ENCODE assay signal across 11 mouse cellular contexts in the genomic region with DNA sequence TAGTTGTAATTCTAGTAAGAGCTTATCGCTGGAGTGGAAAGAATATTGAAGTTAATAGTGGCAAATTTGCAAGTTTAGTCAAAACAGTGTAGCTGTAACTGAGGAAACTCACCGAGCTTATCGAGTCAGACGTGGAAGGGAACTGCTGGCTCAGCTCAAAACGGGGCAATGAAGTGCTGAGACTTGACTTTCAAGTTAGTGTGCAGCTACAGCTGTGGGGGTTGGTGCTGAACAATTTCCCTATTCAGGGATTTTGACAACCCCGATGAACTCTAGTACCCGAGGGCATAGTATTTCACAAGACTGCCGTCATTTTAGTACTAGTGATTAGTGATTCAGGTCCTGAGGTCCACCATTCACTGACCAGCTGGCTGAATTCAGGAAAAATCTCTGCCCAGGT. TPM values are rescaled to one million over a fixed set of nuclear protein-coding genes. Genes with fewer than 3 reads are reported as not detected.
DNase-seq lines count a peak whose midpoint lies in the region; ATAC-seq and TF ChIP-seq lines count a peak whose summit lies in the region.
"Had no signal": no experiment of that assay in that cellular context is flagged by ENCODE, and none has a peak within 500 bp of the region (broad histone marks: within the 10 kb centered on the region; RNA-seq: fewer than 3 reads in every experiment).

No protein-coding gene starts in this region.

- no peak for TF ChIP-seq POLR2A in cortical plate, adult 2 months (IDR thresholded peaks at IDR 0.05; ENCODE audit: extremely low read depth, insufficient read depth, low read length)

- no peaks in the 10 kb centered on the region for H3K9me3 ChIP-seq in liver, embryonic 13.5 days (replicated peaks)
- H3K9me3 ChIP-seq in liver, embryonic 12.5 days (replicated peaks), result no peaks in the 10 kb centered on the region
- H3K9me3 ChIP-seq in liver, embryonic 16.5 days (replicated peaks; ENCODE audit: control insufficient read depth, low read length), result no peaks in the 10 kb centered on the region
- H3K9me3 ChIP-seq in midbrain, embryonic 14.5 days (ENCODE audit: control insufficient read depth, low read length), result no peaks in the 10 kb centered on the region
- H3K9me3 ChIP-seq: embryonic facial prominence, embryonic 15.5 days; heart, embryonic 15.5 days had no signal

- DNase-seq in gastrocnemius, adult 18-20 months (ENCODE audit: low spot score), result peak; percentile 7
- no peak for DNase-seq in gastrocnemius, postnatal 36 days
- no peak for DNase-seq in liver, embryonic 13.5 days
- no peak for DNase-seq in urinary bladder, postnatal 10 days (ENCODE audit: low spot score)
- no peak for DNase-seq in midbrain, embryonic 14.5 days
- DNase-seq: right cerebral cortex, postnatal 25 days had no signal

- no peak overlapping the region for H3K9ac ChIP-seq in liver, embryonic 13.5 days
- H3K9ac ChIP-seq in liver, embryonic 12.5 days, result no peak overlapping the region
- H3K9ac ChIP-seq in liver, embryonic 16.5 days (ENCODE audit: low read depth, low read length), result no peak overlapping the region
- no peak overlapping the region for H3K9ac ChIP-seq in midbrain, embryonic 14.5 days (replicated peaks; ENCODE audit: low read length)
- H3K9ac ChIP-seq: embryonic facial prominence, embryonic 15.5 days; heart, embryonic 15.5 days had no signal

- TF ChIP-seq CTCF in cortical plate, adult 2 months (IDR thresholded peaks at IDR 0.05; ENCODE audit: extremely low read depth, insufficient read depth, low read length), result no peak

- no peaks in the 10 kb centered on the region for H3K27me3 ChIP-seq in liver, embryonic 13.5 days
- no peaks in the 10 kb centered on the region for H3K27me3 ChIP-seq in liver, embryonic 12.5 days (replicated peaks)
- H3K27me3 ChIP-seq in liver, embryonic 16.5 days (ENCODE audit: control insufficient read depth, insufficient read depth, low read depth, low read length), result no peaks in the 10 kb centered on the region
- no peaks in the 10 kb centered on the region for H3K27me3 ChIP-seq in midbrain, embryonic 14.5 days (ENCODE audit: control insufficient read depth, insufficient read depth, low read length)
- H3K27me3 ChIP-seq: embryonic facial prominence, embryonic 15.5 days; heart, embryonic 15.5 days had no signal

- H3K27ac ChIP-seq in liver, embryonic 13.5 days, result no peak overlapping the region
- H3K27ac ChIP-seq in liver, embryonic 12.5 days, result no peak overlapping the region
- H3K27ac ChIP-seq in cortical plate, adult 2 months (ENCODE audit: insufficient read depth, low read length), result peak overlapping the region; percentile 39; the same call in 1 of the 2 replicates
- H3K27ac ChIP-seq in liver, embryonic 16.5 days (ENCODE audit: low read length), result no peak overlapping the region
- no peak overlapping the region for H3K27ac ChIP-seq in midbrain, embryonic 14.5 days (replicated peaks; ENCODE audit: low read depth, low read length)
- H3K27ac ChIP-seq: embryonic facial prominence, embryonic 15.5 days; heart, embryonic 15.5 days had no signal

- peaks cover 38% of the 10 kb centered on the region for H3K36me3 ChIP-seq in liver, embryonic 13.5 days
- peaks cover 59% of the 10 kb centered on the region for H3K36me3 ChIP-seq in liver, embryonic 12.5 days
- H3K36me3 ChIP-seq in liver, embryonic 16.5 days (ENCODE audit: control insufficient read depth, insufficient read depth), result peaks cover 4% of the 10 kb centered on the region
- peaks cover 77% of the 10 kb centered on the region for H3K36me3 ChIP-seq in midbrain, embryonic 14.5 days (ENCODE audit: control insufficient read depth, insufficient read depth, low read length)

- H3K4me2 ChIP-seq in liver, embryonic 13.5 days, result no peak overlapping the region
- no peak overlapping the region for H3K4me2 ChIP-seq in liver, embryonic 12.5 days
- no peak overlapping the region for H3K4me2 ChIP-seq in liver, embryonic 16.5 days (ENCODE audit: low read depth, low read length)
- no peak overlapping the region for H3K4me2 ChIP-seq in midbrain, embryonic 14.5 days (ENCODE audit: low read length)
- H3K4me2 ChIP-seq: embryonic facial prominence, embryonic 15.5 days; heart, embryonic 15.5 days had no signal

- intact Hi-C loops in gastrocnemius, postnatal 36 days (cut with DNase I), result no loop called here

- 77% methylated on average over 8 of the region's 8 CpGs for WGBS in liver, embryonic 13.5 days (ENCODE audit: insufficient replicate concordance)
- whole genome bisulfite sequencing in liver, embryonic 12.5 days (ENCODE audit: insufficient replicate concordance), result 80% methylated on average over 8 of the region's 8 CpGs
- WGBS in liver, embryonic 16.5 days (ENCODE audit: insufficient replicate concordance), result 69% methylated on average over 8 of the region's 8 CpGs
- 91% methylated on average over 8 of the region's 8 CpGs for WGBS in midbrain, embryonic 14.5 days

- ATAC-seq in liver, embryonic 13.5 days (ENCODE audit: low read depth), result peak; percentile 34; the same call in 1 of the 2 replicates
- ATAC-seq in liver, embryonic 12.5 days, result no peak
- peak; percentile 54 for ATAC-seq in liver, embryonic 16.5 days (ENCODE audit: low read depth)
- no peak for ATAC-seq in midbrain, embryonic 14.5 days (ENCODE audit: low FRiP score, low TSS enrichment)

- H3K4me3 ChIP-seq in liver, embryonic 13.5 days (replicated peaks), result no peak overlapping the region
- H3K4me3 ChIP-seq in liver, embryonic 12.5 days, result no peak overlapping the region
- no peak overlapping the region for H3K4me3 ChIP-seq in cortical plate, adult 2 months (ENCODE audit: insufficient read depth, low read length)
- no peak overlapping the region for H3K4me3 ChIP-seq in liver, embryonic 16.5 days (ENCODE audit: low read depth, low read length)
- no peak overlapping the region for H3K4me3 ChIP-seq in midbrain, embryonic 14.5 days (replicated peaks; ENCODE audit: low read depth, low read length)
- H3K4me3 ChIP-seq: embryonic facial prominence, embryonic 15.5 days; heart, embryonic 15.5 days had no signal

- no peaks in the 10 kb centered on the region for H3K4me1 ChIP-seq in liver, embryonic 13.5 days (replicated peaks)
- no peaks in the 10 kb centered on the region for H3K4me1 ChIP-seq in liver, embryonic 12.5 days
- H3K4me1 ChIP-seq in cortical plate, adult 2 months (ENCODE audit: control insufficient read depth, insufficient read depth, low read length), result no peaks in the 10 kb centered on the region
- H3K4me1 ChIP-seq in liver, embryonic 16.5 days (ENCODE audit: control insufficient read depth, low read depth, low read length), result no peaks in the 10 kb centered on the region
- H3K4me1 ChIP-seq in midbrain, embryonic 14.5 days (ENCODE audit: control insufficient read depth, insufficient read depth, low read length), result no peaks in the 10 kb centered on the region
- H3K4me1 ChIP-seq: embryonic facial prominence, embryonic 15.5 days; heart, embryonic 15.5 days had no signal

RNA-seq across cellular contexts. Expression of a gene that starts 50.9 kb away (rescaled TPM):
- 10 to 100 TPM; 29.9 to 33.5 TPM for total RNA-seq in gastrocnemius, adult 18-20 months (2021)
- total RNA-seq in gastrocnemius, postnatal 36 days (2021), result 10 to 100 TPM; 31.2 to 32.2 TPM
- 24.9 and 29.3 TPM in 2 replicates for polyA plus RNA-seq in liver, embryonic 13.5 days (2015; fragmentation: Nextera tagmentation; extraction: Ambion mirVana)
- 34.9 and 37.5 TPM in 2 replicates for polyA plus RNA-seq in liver, embryonic 12.5 days (2016; fragmentation: Nextera tagmentation; extraction: Ambion mirVana)
- 23.1 and 24.3 TPM in 2 replicates for polyA plus RNA-seq in cortical plate, adult 2 months (2012; rRNA removed)
- 20.0 and 20.5 TPM in 2 replicates for polyA plus RNA-seq in liver, embryonic 16.5 days (2015; fragmentation: Nextera tagmentation; extraction: Ambion mirVana)
- polyA plus RNA-seq in midbrain, embryonic 14.5 days (2014; fragmentation: Nextera tagmentation; extraction: Ambion mirVana), result 37.3 and 45.1 TPM in 2 replicates

Comparison
In these comparisons a context has a peak if more than half of its experiments do, and no peak if none do; other contexts are left out.
1. ATAC-seq: peak in liver, embryonic 13.5 days (single experiment) and liver, embryonic 16.5 days (single experiment); none in liver, embryonic 12.5 days (single experiment) and midbrain, embryonic 14.5 days (single experiment).